Mouse (Mus musculus): ENCODE results near the gene Lamtor2.
A peak's percentile ranks its signal among the peaks of the same experiment; 100 is the strongest.

- TF ChIP-seq CTCF (IDR thresholded peaks at IDR 0.05; ENCODE audit: extremely low read depth, insufficient read depth, insufficient read length, insufficient replicate concordance) (no peak), POLR2A (IDR thresholded peaks at IDR 0.05; ENCODE audit: low read depth, low read length) (peak; percentile 64; the same call in 1 of the 2 replicates)
Measured at GRCm38 (mm10) chr3:88552676-88553524, at the start of gene Lamtor2.

Data from spleen, adult 2 months (tissue).